Comparison of ENCODE assay signal across 28 mouse cellular contexts in the genomic region with DNA sequence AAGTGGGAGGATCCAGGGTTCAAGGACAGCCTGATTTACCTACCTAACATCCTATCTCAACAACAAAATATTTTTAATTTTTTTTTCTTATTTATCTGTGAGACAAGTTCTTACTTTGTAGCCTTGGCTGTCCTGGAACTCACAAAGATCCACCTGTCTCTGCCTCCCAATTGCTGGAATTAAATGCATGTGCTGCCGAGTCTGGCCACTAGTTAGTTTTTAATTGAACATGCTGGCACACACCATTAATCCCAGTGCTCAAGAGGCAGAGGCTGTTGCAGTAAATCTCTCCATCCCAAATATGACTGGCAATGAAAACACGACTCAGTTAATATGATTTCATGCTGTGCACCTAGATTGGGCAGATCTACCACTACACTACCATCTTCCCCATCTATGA. TPM values are rescaled to one million over a fixed set of nuclear protein-coding genes. Genes with fewer than 3 reads are reported as not detected.
DNase-seq lines count a peak whose midpoint lies in the region.
"Had no signal": no experiment of that assay in that cellular context is flagged by ENCODE, and none has a peak within 500 bp of the region (broad histone marks: within the 10 kb centered on the region; RNA-seq: fewer than 3 reads in every experiment).

No protein-coding gene starts in this region.

- H3K36me3 ChIP-seq in limb, embryonic 10.5 days, result no peaks in the 10 kb centered on the region
- H3K36me3 ChIP-seq: embryonic facial prominence, embryonic 10.5 days; embryonic facial prominence, embryonic 13.5 days; heart, embryonic 12.5 days; heart, embryonic 15.5 days; hindbrain, embryonic 10.5 days; hindbrain, embryonic 13.5 days; intestine, embryonic 15.5 days had no signal

- no peak overlapping the region for H3K4me3 ChIP-seq in limb, embryonic 10.5 days
- H3K4me3 ChIP-seq: embryonic facial prominence, embryonic 13.5 days; erythroblast, embryonic 14.5 days; forebrain, embryonic 13.5 days; gastrocnemius, adult 2 months; heart, embryonic 12.5 days; heart, embryonic 15.5 days; hindbrain, embryonic 10.5 days; hindbrain, embryonic 13.5 days; intestine, embryonic 15.5 days had no signal

- H3K27me3 ChIP-seq in limb, embryonic 10.5 days (ENCODE audit: low read depth, poor library complexity, severe bottlenecking), result peaks cover 16% of the 10 kb centered on the region; the same call in 1 of the 2 replicates
- H3K27me3 ChIP-seq: intestine, embryonic 15.5 days had no signal

- no peak overlapping the region for H3K27ac ChIP-seq in limb, embryonic 10.5 days
- H3K27ac ChIP-seq: embryonic facial prominence, embryonic 10.5 days; embryonic facial prominence, embryonic 13.5 days; forebrain, embryonic 13.5 days; gastrocnemius, adult 2 months; heart, embryonic 15.5 days; hindbrain, embryonic 10.5 days; hindbrain, embryonic 13.5 days; intestine, embryonic 15.5 days had no signal

- WGBS in limb, embryonic 10.5 days, result 72% methylated on average over 2 of the region's 2 CpGs

- peak; percentile 28 for DNase-seq in testis, postnatal 10 days (ENCODE audit: low spot score)
- no peak for DNase-seq in testis, postnatal 14 days (ENCODE audit: low spot score)
- peak; percentile 64 for DNase-seq in R1 (ENCODE audit: low read depth, low spot score)
- peak; percentile 23 for DNase-seq in limb, embryonic 10.5 days (ENCODE audit: low spot score)
- DNase-seq in adrenal gland, adult (ENCODE audit: inconsistent age in 2 of 2, low spot score in 1 of 2), result no peak
- DNase-seq in lung, postnatal 25 days (ENCODE audit: low spot score), result no peak
- DNase-seq: adrenal gland, adult 2 months; adrenal gland, postnatal 14 days; cerebellum, adult 11-12 months; cerebellum, adult 8-10 months; cerebellum, postnatal 10 days; cerebellum, postnatal 36 days; embryo, embryonic 11 days; forebrain, postnatal 0 days; gastrocnemius, adult 2 months; gastrocnemius, postnatal 25 days; heart, postnatal 10 days; heart, postnatal 36 days; kidney, adult 11 months had no signal

- no peaks in the 10 kb centered on the region for H3K9me3 ChIP-seq in limb, embryonic 10.5 days (replicated peaks)
- H3K9me3 ChIP-seq: embryonic facial prominence, embryonic 10.5 days; embryonic facial prominence, embryonic 13.5 days; forebrain, embryonic 13.5 days; heart, embryonic 12.5 days; heart, embryonic 15.5 days; hindbrain, embryonic 10.5 days; hindbrain, embryonic 13.5 days; intestine, embryonic 15.5 days had no signal

- H3K4me1 ChIP-seq in limb, embryonic 10.5 days, result peaks cover 8% of the 10 kb centered on the region

RNA-seq across cellular contexts. Expression of gene Fcho1, which starts 17.3 kb away (rescaled TPM):
- polyA plus RNA-seq in limb, embryonic 10.5 days (2016; fragmentation: Nextera tagmentation; extraction: Ambion mirVana), result 2.2 and 4.3 TPM in 2 replicates

RNA-seq across cellular contexts. Expression of gene B3gnt3, which starts 41.2 kb away (rescaled TPM):
- 0.67 and 1.2 TPM in 2 replicates for polyA plus RNA-seq in limb, embryonic 10.5 days (2016; fragmentation: Nextera tagmentation; extraction: Ambion mirVana)

RNA-seq across cellular contexts. Expression of gene Insl3, which starts 53.8 kb away (rescaled TPM):
- 0.53 and 0.76 TPM in 2 replicates for polyA plus RNA-seq in limb, embryonic 10.5 days (2016; fragmentation: Nextera tagmentation; extraction: Ambion mirVana)
- polyA plus RNA-seq: embryonic facial prominence, embryonic 10.5 days; forebrain, embryonic 13.5 days had no signal

Comparison
In these comparisons a context has a peak if more than half of its experiments do, and no peak if none do; other contexts are left out.
1. DNase-seq: peak in testis, postnatal 10 days (single experiment), R1 (single experiment) and limb, embryonic 10.5 days (single experiment); none in testis, postnatal 14 days (single experiment), adrenal gland, adult (0 of 2) and lung, postnatal 25 days (single experiment).